Mouse (Mus musculus) lung, postnatal 0 days (tissue): ENCODE data around the gene Wdfy2. TPM values are rescaled to one million over a fixed set of nuclear protein-coding genes. Genes with fewer than 3 reads are reported as not detected.
"Not testable (repeated sequence)": the region's sequence is repeated elsewhere in the genome, so short reads cannot be mapped to it uniquely, and the experiment has no call there.

Experiments
- ATAC-seq: fragments of 200-750 bp; cut with Nextera tagmentation; 2 replicates; pipeline ENCODE4 v1.8.0; 2017; ENCODE audit warnings: moderate library complexity
- DNase-seq: peaks from one replicate; pipeline ENCODE4 v3.0.0-alpha.2; 2016; ENCODE audit warnings: low spot score
- H3K27ac ChIP-seq: fragments of 300-500 bp; sonication (generic); 2 replicates; pipeline ENCODE4 v1.5.1; 2014; ENCODE audit warnings: antibody characterized with exemption, mild to moderate bottlenecking, low read length, mixed read lengths
- H3K27me3 ChIP-seq: fragments of 300-500 bp; sonication (generic); replicated peaks from 2 replicates; pipeline ENCODE4 v1.6.1; 2014; ENCODE audit warnings: low read length, mixed read lengths; ENCODE audit not compliant: insufficient read depth
- H3K36me3 ChIP-seq: fragments of 300-500 bp; sonication (generic); 2 replicates; pipeline ENCODE4 v1.6.1; 2014; ENCODE audit warnings: low read length, mixed read lengths; ENCODE audit not compliant: insufficient read depth
- H3K4me1 ChIP-seq: fragments of 300-500 bp; sonication (generic); 2 replicates; pipeline ENCODE4 v1.6.1; 2014; ENCODE audit warnings: antibody characterized with exemption, low read depth, low read length, mixed read lengths; ENCODE audit not compliant: insufficient read depth
- H3K4me2 ChIP-seq: fragments of 300-500 bp; sonication (generic); replicated peaks from 2 replicates; pipeline ENCODE4 v1.6.1; 2014; ENCODE audit warnings: low read depth, mild to moderate bottlenecking, low read length, moderate library complexity, mixed read lengths
- H3K4me3 ChIP-seq: fragments of 300-500 bp; sonication (generic); 2 replicates; pipeline ENCODE4 v1.5.1; 2014; ENCODE audit warnings: low read depth, low read length
- H3K9ac ChIP-seq: fragments of 300-500 bp; sonication (generic); replicated peaks from 2 replicates; pipeline ENCODE4 v1.6.1; 2014; ENCODE audit warnings: low read depth, mild to moderate bottlenecking
- H3K9me3 ChIP-seq: fragments of 300-500 bp; sonication (generic); 2 replicates; pipeline ENCODE4 v1.6.1; 2016; ENCODE audit warnings: low read length, mixed read lengths
- CTCF ChIP-seq: IDR thresholded peaks from 2 replicates; pipeline ENCODE4 v1.5.1; 2016; ENCODE audit warnings: antibody characterized with exemption, mild to moderate bottlenecking
- EP300 ChIP-seq: IDR thresholded peaks from 2 replicates; pipeline ENCODE4 v1.6.1; 2016; ENCODE audit warnings: antibody characterized with exemption, mild to moderate bottlenecking, control low read depth
- WGBS: fragments of 180-500 bp; shearing (Covaris S2); extraction: QIAGEN DNeasy Blood & Tissue Kit; methylation state at CpG from one replicate; pipeline ENCODE4 v1.1.7; 2014; 5-methylcytosine and 5-hydroxymethylcytosine counted together
- polyA plus RNA-seq: library from polyadenylated mRNA; unstranded; fragments of >200 nt; fragmentation: Nextera tagmentation; extraction: Ambion mirVana; gene quantifications from 2 replicates; pipeline ENCODE4 v1.2.1, GENCODE M21; 2015

The Wdfy2 gene
- polyA plus RNA-seq, 1 experiment from 2014 or later, result 3.5 TPM

GRCm38 (mm10) chr14:62829291-62829690 lies 8.2 kb upstream of the Wdfy2 start:
- H3K36me3 ChIP-seq, result no peaks in the 10 kb centered on the region
- no peaks in the 10 kb centered on the region for H3K27me3 ChIP-seq
- no peak for ATAC-seq
- no peak for TF ChIP-seq EP300
- TF ChIP-seq CTCF, result no peak
- WGBS, result 41% methylated on average over 6 of the region's 6 CpGs
- no peak overlapping the region for H3K27ac ChIP-seq
- no peaks in the 10 kb centered on the region for H3K9me3 ChIP-seq
- no peaks in the 10 kb centered on the region for H3K4me1 ChIP-seq
- no peak overlapping the region for H3K9ac ChIP-seq
- no peak for DNase-seq
- no peak overlapping the region for H3K4me3 ChIP-seq
- no peak overlapping the region for H3K4me2 ChIP-seq

GRCm38 (mm10) chr14:62831691-62832275 lies 5.7 kb upstream of the Wdfy2 start:
- 89% methylated on average over 3 of the region's 3 CpGs for WGBS
- H3K4me3 ChIP-seq, result no peak overlapping the region
- no peak overlapping the region for H3K4me2 ChIP-seq
- TF ChIP-seq CTCF, result no peak
- TF ChIP-seq EP300, result no peak
- DNase-seq (no peak), ATAC-seq (no peak)
- H3K27me3 ChIP-seq, result no peaks in the 10 kb centered on the region
- H3K36me3 ChIP-seq, result no peaks in the 10 kb centered on the region
- no peak overlapping the region for H3K27ac ChIP-seq
- no peaks in the 10 kb centered on the region for H3K4me1 ChIP-seq
- no peaks in the 10 kb centered on the region for H3K9me3 ChIP-seq
- H3K9ac ChIP-seq, result no peak overlapping the region

GRCm38 (mm10) chr14:62833036-62833435 lies 4.4 kb upstream of the Wdfy2 start:
- no peak for DNase-seq
- ATAC-seq, result no peak
- no peaks in the 10 kb centered on the region for H3K4me1 ChIP-seq
- no peaks in the 10 kb centered on the region for H3K27me3 ChIP-seq
- no peaks in the 10 kb centered on the region for H3K9me3 ChIP-seq
- H3K4me3 ChIP-seq, result no peak overlapping the region
- no peaks in the 10 kb centered on the region for H3K36me3 ChIP-seq
- TF ChIP-seq CTCF, result no peak
- TF ChIP-seq EP300, result no peak
- no peak overlapping the region for H3K9ac ChIP-seq
- no peak overlapping the region for H3K4me2 ChIP-seq
- no peak overlapping the region for H3K27ac ChIP-seq
- WGBS, result 57% methylated on average over 7 of the region's 7 CpGs

GRCm38 (mm10) chr14:62833541-62833940 lies 3.9 kb upstream of the Wdfy2 start:
- no peak overlapping the region for H3K4me2 ChIP-seq
- no peak for DNase-seq
- H3K9ac ChIP-seq, result no peak overlapping the region
- H3K36me3 ChIP-seq, result no peaks in the 10 kb centered on the region
- WGBS, result 70% methylated on average over 2 of the region's 3 CpGs
- H3K4me3 ChIP-seq, result no peak overlapping the region
- no peak overlapping the region for H3K27ac ChIP-seq
- no peaks in the 10 kb centered on the region for H3K27me3 ChIP-seq
- ATAC-seq, result no peak
- H3K4me1 ChIP-seq, result no peaks in the 10 kb centered on the region
- TF ChIP-seq EP300, result no peak
- TF ChIP-seq CTCF, result no peak
- no peaks in the 10 kb centered on the region for H3K9me3 ChIP-seq

- not testable (repeated sequence) for H3K27me3 ChIP-seq, ATAC-seq, DNase-seq, H3K4me3 ChIP-seq, H3K27ac ChIP-seq, H3K4me1 ChIP-seq, H3K4me2 ChIP-seq, H3K36me3 ChIP-seq, H3K9me3 ChIP-seq, H3K9ac ChIP-seq
- 78% methylated on average over 3 of the region's 3 CpGs for WGBS
- 0 out of 2 replicates have a peak, but pooled peaks have one; percentile 12 for TF ChIP-seq CTCF
These were observed 1.7 kb upstream of the Wdfy2 start for GRCm38 (mm10) chr14:62835737-62836136.

GRCm38 (mm10) chr14:62836926-62837640 lies 395 bp upstream of the Wdfy2 start:
- Histone ChIP-seq H3K27me3 (no peaks in the 10 kb centered on the region), H3K9ac (peak overlapping the region; percentile 78; the same call in 1 of the 2 replicates), H3K9me3 (no peaks in the 10 kb centered on the region), H3K4me3 (peak overlapping the region; percentile 97), H3K36me3 (no peaks in the 10 kb centered on the region), H3K27ac (peak overlapping the region; percentile 85; the same call in 1 of the 2 replicates), H3K4me1 (no peaks in the 10 kb centered on the region), H3K4me2 (peak overlapping the region; percentile 57)
- WGBS, result under 1% methylated on average over 37 of the region's 37 CpGs
- peak; percentile 100 for DNase-seq
- TF ChIP-seq CTCF, result peak; percentile 97
- TF ChIP-seq EP300, result no peak; the same call in 1 of the 2 replicates
- ATAC-seq, result peak; percentile 96
